Mouse (Mus musculus) left cerebral cortex, adult 9 months (tissue): Measurements from ENCODE around the gene 4921536K21Rik.
A peak's percentile ranks its signal among the peaks of the same experiment; 100 is the strongest.

Source experiments
- DNase-seq, 2 experiments: peaks; one replicate each; pipeline ENCODE4 v3.0.0; 2022; ENCODE audit warnings: low spot score in 2 of 2

4921536K21Rik gene

GRCm38 (mm10) chr11:3894406-3895281, at the start of gene 4921536K21Rik, which contains the start of gene Dusp18:
Gene 4921536K21Rik (minus strand): TSS chr11:3895098.
Gene Dusp18 (plus strand): TSS chr11:3895240.
- peak; percentile 92 to 97 for DNase-seq

- DNase-seq: no peak
These were observed 46.5 kb upstream of the 4921536K21Rik start for GRCm38 (mm10) chr11:3941371-3941770.

- DNase-seq: no peak
These were observed 42.5 kb upstream of the 4921536K21Rik start for GRCm38 (mm10) chr11:3937321-3937874.

- no peak for DNase-seq
These were observed 41.4 kb upstream of the 4921536K21Rik start for GRCm38 (mm10) chr11:3936318-3936717.

- no peak for DNase-seq
These were observed 40.2 kb upstream of the 4921536K21Rik start for GRCm38 (mm10) chr11:3935135-3935534.

GRCm38 (mm10) chr11:3933756-3934285, 38.9 kb upstream of the 4921536K21Rik start:
- no peak for DNase-seq

GRCm38 (mm10) chr11:3931511-3932211, 36.8 kb upstream of the 4921536K21Rik start, which contains the start of gene Tcn2:
Gene Tcn2 (minus strand): TSS chr11:3932159.
- DNase-seq: peak in 1 of 2 experiments; percentile 63

- DNase-seq: no peak
These were observed 36.0 kb upstream of the 4921536K21Rik start for GRCm38 (mm10) chr11:3930931-3931330.

GRCm38 (mm10) chr11:3930019-3930418, 35.1 kb upstream of the 4921536K21Rik start:
- no peak for DNase-seq

GRCm38 (mm10) chr11:3925916-3926315, 31.0 kb upstream of the 4921536K21Rik start:
- DNase-seq: no peak

- DNase-seq: no peak
These were observed 27.8 kb upstream of the 4921536K21Rik start for GRCm38 (mm10) chr11:3922731-3923130.

GRCm38 (mm10) chr11:3922115-3922514, 27.2 kb upstream of the 4921536K21Rik start:
- no peak for DNase-seq

GRCm38 (mm10) chr11:3921281-3921850, 26.5 kb upstream of the 4921536K21Rik start:
- peak in 1 of 2 experiments; percentile 71 for DNase-seq

GRCm38 (mm10) chr11:3920476-3920875, 25.6 kb upstream of the 4921536K21Rik start:
- DNase-seq: no peak

GRCm38 (mm10) chr11:3918738-3919137, 23.8 kb upstream of the 4921536K21Rik start:
- no peak for DNase-seq

- DNase-seq: peak in 1 of 2 experiments; percentile 84
These were observed 19.4 kb upstream of the 4921536K21Rik start, which contains the start of gene Slc35e4 for GRCm38 (mm10) chr11:3914109-3914840. Gene Slc35e4 (minus strand): TSS chr11:3914664.

GRCm38 (mm10) chr11:3913316-3914108, 18.6 kb upstream of the 4921536K21Rik start:
- peak; percentile 89 to 96 for DNase-seq

- DNase-seq: no peak
These were observed 18.0 kb upstream of the 4921536K21Rik start for GRCm38 (mm10) chr11:3912875-3913271.

- no peak for DNase-seq
These were observed 17.4 kb upstream of the 4921536K21Rik start for GRCm38 (mm10) chr11:3912100-3912874.
